Mouse (Mus musculus): ENCODE data around the gene Tmco4.

The Tmco4 gene

DNA sequence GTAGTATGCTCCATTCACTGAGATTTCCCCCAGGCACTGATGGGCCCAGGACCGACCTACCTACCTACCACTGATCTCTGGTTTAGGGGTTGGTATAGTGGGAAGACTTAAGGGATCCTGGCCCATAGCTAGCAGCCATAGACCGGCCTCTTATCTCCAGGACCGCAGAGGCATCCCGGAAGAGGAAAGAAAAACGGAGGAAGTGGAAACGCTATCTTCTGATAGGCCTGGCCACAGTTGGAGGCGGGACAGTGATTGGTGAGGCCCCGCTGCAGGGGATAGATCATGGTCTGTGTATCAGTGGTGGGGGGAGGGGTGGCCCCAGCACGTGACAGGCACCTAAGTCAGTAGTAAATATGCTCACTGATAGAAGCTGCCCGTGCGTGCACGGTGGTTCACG lies 46.7 kb downstream of the Tmco4 start:
- no peak for DNase-seq (ENCODE audit: low read depth)

DNA sequence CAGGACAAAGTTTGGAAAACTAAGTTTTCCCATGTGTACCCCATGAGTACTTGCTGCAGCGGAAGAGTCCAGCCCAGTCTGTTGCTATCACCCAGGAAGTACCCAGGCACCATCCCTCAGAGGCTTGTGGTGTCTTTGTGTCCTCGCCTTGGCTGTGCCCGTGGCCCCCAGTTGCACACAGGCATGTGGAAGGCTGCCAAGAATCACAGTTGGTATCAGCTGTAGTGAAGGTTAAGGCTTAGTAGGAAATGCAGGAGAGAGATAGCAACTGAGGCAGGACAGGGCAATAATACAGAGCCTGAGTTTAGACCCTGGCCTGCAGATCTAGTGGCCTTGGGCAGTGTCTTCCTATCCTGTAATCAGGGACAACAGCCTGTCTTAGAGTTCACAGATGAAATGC lies 47.7 kb downstream of the Tmco4 start:
- DNase-seq (ENCODE audit: low read depth), result no peak

DNA sequence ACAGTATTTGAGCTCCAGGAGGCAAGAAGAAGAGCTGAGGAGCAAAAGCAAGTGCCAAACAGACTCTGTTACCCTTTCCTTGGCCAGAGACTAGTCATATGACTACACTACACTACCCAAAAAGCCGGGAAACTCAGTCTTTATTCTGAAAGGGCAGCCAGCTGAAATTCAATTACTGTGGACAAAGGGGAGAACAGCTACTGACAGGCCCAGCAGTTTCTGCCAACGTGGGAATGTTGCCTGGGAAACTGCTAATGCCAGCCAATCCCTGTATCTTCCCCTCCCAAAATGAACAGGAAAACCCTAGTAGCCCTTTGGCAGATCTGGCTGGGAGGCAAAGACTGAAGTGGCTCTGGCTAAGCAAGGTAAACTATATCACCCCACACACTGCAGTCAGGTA lies 51.7 kb downstream of the Tmco4 start:
- no peak for DNase-seq (ENCODE audit: low read depth)

DNA sequence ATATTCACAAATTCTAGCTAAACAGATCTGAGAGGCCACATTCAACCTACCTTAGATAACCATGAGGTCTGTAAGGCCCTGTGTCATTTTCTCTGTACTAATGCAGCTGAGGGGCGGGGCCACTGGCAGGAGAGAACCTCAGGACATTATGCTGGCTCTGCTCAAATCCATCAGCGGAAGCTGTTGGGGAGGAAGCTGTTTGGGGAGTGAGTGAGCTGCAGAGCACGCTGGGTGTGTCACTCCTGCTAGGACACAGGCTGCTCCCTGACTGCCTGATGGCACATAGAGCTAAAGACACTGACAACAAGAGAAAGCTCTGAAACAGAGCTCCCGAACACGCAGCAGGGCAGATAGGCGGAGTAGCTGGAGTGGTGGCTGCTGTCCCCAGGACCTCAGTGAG lies 58.0 kb downstream of the Tmco4 start:
- no peak for DNase-seq (ENCODE audit: low read depth)

DNA sequence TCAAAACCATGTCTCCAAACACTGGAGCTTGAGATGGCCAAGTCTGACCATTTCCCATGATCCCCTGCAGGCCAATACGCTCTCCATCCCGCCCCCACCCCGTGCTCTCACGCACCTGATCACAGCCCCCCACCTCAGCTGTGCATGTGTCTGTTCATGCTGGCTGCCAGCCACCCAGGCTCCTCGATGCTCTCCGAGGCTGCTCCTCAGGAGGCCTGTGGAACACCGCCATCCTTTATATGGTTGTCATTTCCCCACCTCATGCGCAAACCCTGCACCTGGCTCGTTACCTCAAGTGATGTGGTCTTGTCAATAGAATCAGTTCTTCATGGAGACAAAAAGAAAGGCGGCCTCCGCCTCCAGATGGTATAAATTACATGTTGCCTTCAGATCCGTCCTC lies 59.8 kb downstream of the Tmco4 start:
- DNase-seq (ENCODE audit: low read depth), result no peak

DNA sequence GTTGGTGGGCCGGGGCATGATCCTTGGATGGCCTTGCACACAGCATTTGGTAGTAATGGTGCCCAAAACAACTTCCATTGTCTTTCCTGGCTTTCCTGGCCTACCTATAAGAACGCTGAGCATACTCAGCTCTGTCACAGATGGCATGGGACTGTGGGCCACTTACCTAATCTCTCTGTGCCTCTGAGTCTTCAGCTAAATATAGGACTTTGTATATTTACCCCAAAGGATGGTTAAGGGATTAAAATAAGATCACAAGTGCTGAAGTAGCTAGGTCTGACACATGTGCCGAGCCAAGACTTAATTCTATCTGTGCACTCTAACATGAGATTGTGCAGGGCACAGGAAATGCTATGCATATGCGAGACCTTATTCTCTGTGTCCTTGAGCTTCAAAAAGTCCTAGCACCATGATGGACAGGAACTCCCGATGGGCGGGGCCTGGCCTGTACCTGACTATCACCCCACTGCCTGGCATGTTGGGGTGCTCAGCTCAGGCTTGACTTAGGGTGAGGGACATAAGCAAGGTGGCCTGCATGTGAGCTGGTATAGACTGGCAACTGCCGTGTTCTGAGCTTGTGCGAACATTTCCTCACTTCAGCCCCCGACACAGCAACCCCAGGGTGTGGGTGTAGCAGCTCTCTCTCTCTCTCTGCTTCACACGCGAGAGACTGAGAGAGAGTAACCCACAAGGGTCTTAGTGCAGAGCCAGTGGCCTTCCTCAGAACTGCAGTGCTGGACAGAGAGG lies 60.7 kb downstream of the Tmco4 start:
- DNase-seq (ENCODE audit: low read depth), result no peak

DNA sequence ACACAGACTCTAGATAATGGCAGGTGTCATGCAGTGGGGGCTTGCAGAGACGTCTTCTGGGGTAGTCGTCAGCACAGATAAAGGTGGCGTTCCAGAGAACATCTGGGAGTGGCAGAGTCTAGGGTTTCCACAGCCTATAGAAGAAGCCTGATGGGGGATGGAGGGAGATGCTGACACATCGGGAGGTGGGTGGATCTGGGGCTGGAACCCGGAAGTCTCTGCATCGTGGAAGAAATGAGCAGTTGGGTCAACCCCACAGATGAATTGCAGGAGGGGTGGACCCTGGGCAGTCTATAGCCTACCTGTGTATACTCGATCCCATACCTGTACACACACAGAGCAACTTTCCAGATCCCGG lies 61.3 kb downstream of the Tmco4 start:
- no peak for DNase-seq (ENCODE audit: low read depth)

DNA sequence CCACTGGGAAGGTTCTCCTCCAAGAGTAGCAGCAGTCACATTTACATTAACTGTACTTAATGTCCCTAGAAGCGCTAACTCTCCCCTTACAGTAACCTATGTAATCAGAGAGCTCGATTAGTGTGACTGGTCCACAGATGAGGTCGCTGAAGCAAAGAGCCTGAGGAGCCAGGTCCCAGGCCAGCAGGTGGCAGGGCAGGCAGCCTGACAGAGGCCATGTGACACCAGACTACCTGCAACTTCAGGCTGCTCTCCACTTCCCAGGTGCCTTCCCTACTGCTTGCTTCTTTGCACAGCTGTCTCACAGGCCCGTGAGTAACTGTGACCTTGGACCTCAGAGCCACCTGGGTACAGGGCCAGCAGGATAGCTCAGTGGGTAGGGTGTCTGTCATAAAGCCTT lies 61.9 kb downstream of the Tmco4 start:
- no peak for DNase-seq (ENCODE audit: low read depth)

DNA sequence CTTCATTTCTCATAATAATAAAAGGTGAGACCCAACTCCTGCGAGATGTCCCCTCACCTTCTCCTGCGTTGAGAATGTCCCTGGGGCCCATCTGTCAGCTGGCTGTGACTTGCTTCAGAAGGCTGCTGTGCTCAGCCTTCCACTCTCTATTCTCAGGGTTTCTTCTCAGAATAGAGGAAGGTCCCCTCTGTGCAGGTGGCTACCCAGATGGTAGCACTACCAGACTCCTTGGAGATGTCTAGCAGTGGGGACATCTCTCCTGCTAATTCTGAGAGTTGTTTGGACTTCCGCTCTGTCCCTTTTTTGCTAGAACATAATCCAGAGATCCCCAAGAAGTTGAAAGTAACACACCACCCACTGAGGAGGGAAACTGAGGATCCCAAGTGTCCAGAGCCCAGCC lies 62.3 kb downstream of the Tmco4 start:
- DNase-seq (ENCODE audit: low read depth), result no peak

DNA sequence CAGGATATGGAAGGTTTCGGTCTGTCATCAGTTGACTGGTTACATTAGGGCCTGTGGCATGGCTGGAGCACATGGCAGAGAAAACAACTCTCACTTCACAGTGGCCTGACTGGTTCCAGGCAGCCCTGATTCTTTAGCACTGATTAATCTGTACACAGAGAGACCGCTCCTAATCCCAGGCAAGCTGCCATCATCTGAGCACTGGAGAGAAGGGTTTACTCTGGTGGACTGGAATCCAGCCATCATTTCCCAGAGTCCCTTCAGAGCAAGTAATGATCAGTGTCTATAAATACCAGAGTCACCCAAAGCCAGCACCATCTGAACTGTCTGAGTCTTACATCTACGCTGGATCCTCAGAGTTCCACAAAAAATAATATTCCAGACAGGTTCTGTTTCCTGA lies 63.1 kb downstream of the Tmco4 start:
- no peak for DNase-seq (ENCODE audit: low read depth)

DNA sequence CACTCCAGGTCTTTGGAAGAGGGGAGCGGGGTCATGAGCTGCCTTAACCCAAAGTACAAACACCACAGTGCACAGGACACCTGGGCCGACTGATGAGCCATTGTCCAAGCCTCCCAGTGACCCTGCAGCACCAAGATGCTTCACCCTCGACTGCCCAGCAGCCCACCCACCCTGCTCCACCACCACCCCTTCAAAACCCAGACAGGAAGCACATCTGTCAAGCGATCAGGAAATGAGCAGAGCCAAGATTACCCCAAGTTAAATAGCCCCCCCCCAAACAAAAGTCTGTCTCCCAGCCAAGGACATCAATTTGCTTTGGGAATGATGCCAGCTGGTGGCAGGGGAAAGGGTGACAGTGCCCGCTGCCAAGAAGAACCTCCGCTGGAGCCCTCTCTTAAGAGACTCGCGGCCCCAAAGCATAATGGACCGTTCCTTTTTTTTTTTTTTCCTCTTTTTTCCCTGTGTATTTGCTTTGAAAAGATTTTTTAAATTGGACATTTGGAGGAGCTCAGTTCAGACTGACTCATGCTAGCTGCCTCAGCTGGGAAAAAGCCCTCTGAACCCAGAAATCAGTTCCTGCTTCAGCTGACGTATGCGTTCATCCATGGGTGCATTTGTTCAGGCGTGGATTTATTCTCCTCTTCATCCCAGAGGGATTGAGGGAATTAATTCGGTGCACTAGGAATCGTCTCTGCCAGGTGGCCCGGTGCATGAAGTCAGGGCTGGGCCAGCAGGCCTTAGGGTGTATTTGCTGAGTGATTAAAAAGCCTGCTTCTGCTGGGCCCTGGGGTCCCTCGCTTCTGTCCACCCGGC lies 65.3 kb downstream of the Tmco4 start:
- DNase-seq (ENCODE audit: low read depth), result no peak

DNA sequence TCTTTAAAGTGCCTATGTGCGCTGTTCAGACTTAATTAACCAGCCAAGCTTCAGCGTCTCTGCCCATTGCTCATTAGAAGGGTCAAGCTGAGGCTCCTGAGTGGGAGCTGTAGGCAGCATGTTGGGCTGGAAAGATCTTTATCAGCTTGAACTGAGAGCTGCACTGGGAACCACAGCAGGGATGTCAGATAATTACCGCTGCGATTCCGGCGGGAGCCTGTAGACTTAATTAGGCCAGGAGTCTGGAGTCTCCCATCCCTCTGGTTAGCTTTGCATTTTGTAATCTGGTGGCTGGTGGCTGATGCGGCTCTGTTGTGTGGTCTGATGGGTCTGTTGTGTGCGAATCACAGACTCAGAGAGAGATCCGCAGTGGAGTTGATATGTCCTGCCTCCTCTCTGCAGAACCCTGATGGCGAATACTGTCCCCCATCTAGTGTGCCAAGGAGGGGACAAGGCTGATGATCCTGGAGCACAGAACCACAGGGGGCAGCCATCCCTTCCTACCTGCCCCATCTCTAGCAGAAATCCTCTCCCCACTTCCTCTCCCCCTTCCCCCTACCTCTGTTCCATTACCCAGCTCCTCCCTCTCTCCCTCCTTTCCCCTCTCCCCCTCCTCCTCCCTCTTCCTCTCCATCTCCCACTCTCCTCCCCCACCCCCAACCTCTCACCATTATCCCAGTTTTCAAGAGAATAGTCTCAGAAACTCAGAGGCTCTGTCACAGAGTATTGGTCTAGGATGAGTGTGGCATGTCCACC lies 67.6 kb downstream of the Tmco4 start:
- DNase-seq (ENCODE audit: low read depth), result no peak

DNA sequence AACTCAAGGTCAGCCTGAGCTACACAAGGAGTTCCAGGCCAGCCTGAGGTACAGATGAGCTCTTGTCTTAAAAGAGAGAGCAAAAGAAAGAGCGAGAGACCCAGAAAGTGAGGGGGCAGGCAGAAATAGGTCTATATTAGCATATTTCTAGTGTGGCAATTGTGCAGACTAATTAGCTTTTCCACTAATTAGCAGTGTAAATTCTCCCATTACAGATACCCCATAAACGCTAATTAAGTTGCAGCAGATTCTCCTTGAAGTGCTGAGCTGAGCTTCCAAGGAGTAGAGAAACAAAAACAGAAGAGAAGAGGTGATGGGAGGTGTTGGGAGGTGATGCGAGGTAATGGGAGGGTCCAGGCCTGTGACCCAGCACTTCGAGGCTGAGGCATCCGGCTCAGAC lies 69.9 kb downstream of the Tmco4 start:
- DNase-seq (ENCODE audit: low read depth), result no peak

DNA sequence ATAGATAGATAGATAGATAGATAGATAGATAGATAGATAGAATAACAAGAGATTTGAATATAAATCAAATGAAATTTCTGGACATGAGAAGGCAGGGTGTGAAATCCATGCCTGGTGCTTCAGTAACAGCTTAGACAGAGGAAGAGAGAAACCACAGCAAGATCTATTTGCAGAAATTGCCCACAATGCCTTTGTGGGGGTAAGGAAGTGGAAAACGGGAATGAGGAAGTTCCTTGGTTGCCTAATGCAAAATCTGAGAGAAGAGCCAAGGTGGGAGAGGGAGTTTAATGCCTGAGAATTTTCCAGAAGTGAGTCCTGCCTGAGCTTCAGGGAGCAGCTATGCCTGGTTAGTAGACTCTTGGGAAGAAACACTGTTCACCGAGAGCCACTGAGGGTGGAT lies 70.9 kb downstream of the Tmco4 start:
- peak; percentile 1 for DNase-seq (ENCODE audit: low read depth)

DNA sequence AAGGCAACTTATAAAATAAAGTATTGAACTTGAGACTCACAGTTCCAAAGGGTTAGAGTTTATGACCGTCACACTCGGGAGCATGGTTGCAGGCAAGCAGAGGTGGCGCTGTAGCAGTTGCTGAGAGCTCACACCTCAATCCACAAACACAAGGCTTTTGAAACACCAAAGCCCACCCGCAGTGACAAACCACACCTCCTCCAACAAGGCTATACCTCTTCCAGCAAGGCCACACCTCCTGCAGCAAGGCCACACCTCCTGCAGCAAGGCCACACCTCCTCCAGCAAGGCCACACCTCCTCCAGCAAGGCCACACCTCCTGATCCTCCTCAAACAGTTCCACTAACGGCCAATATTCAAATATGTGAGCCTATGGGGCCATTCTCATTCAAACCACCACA lies 71.9 kb downstream of the Tmco4 start:
- DNase-seq (ENCODE audit: low read depth), result no peak

DNA sequence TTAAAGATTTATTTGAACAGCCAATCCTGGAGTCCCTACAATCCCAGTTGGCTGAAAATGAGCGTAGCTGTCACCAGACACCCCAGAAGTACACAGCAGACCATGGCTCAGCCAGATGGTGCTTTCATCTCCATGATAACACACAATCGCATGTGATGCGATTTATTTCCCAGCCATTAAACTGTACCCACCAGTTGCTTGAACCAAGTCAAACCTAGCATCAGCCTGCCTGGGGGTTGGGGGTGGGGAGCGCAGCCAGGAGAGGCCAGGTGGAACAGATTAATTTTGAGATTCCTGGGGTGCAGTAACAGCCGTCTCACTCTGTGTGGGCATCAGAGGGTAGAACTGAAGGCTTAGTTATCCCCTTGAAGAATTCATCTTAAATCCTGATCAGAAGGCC lies 73.7 kb downstream of the Tmco4 start:
- no peak for DNase-seq (ENCODE audit: low read depth)

DNA sequence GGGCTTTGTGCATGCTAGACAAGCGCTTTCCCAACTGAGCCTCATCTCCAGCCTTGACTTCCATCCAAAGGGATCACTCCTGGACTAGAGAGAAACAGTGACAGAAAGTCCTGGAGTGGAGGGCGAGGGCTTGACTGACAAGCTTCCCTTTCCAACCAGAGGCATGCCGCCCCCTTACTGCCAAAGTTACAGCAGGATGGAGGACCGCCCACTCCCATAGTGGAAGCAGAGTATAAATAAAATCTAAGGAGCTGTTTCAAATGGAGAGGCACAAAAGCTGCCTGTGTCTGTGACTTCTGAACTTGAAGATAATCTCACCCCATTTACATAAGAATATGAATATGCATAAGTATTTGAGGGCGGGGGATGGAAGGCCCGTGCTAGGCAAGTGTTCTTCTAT lies 75.8 kb downstream of the Tmco4 start:
- no peak for DNase-seq (ENCODE audit: low read depth)

DNA sequence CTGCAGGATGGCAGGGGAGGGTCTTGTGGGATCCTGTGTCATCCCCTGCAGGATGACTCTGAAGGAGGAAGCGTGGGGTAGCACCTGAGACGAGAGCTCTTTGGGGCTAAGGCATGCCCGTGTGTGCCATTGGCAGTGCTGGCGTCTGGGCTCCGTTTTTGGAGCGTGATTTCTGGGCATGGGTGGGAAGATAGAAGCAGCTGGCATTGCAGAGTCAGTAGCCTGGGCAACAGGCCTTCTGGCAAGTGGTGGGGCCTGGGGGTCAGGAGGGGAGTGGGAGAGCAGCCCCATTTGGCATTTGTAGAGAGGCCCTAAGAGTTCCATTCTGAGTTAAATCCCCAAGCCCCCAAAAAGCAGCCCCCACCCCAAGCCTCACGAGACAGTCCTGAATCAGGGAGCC lies 80.1 kb downstream of the Tmco4 start:
- no peak for DNase-seq (ENCODE audit: low read depth)

DNA sequence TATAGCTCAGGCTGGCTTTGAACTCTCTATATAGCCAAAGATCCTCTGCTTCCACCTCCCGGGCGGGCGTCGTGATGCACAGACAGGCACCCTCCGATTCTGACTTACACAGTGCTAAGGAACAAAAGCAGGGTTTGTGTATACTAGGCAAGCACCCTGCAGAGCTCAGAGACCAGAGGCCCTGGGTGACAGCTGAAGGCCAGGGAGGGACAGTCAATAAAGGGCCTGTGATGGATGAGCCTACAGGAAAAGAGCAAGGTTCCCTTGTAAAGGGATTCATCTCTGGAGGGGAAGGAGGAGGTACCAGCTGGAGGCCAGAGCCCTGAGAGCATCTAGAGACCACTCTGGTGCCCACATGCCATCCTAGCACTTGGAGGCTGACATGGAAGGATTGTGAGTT lies 80.7 kb downstream of the Tmco4 start:
- no peak for DNase-seq (ENCODE audit: low read depth)

DNA sequence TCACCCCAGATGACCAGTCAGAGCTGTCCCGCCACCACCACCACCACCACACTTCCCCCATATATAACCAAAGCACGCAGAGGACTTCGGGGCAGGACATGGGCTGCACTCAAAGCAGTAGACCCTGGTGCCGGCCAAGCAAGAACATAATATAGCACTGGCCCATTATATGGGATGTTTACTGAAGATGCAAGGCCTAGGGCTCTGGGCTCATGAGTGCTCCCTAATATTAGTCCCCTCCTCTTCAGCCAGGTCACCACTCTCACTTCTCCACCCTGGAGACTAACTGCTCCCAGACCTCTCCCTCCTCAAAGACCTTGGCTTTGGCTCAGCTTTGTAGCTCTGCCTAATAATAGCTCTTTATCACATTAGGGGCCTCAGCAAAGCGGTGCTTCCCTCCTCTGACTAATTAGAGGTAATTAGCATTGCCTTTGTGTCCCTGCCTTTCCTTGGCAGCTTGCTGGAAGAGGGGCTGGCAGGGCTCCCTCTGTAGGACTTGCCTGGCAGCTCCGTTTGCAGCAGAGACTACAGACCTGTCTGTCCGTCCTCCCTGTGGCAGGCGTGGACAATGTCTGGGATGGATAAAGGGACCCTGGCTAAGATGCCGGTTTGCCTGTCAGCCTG lies 81.7 kb downstream of the Tmco4 start:
- no peak for DNase-seq (ENCODE audit: low read depth)

DNA sequence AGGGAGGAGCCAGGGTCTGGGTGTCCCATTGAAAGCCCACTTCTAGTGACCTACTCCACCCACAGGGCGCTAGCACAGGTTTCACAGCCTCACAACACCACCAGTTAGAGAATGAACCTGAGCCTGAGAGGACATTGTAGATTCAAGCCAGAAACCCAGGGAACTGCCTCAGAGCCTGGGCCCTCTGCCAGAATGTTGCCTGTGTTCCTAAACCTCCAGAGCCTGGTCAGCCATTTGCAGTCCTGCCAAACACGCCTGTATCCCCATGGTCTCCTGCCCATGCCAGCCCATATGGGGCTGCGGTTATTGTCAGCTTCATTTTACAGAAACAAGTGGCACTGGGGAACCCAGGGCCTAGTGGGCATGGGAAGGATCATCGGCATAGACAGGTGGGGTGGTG lies 82.6 kb downstream of the Tmco4 start:
- no peak for DNase-seq (ENCODE audit: low read depth)

DNA sequence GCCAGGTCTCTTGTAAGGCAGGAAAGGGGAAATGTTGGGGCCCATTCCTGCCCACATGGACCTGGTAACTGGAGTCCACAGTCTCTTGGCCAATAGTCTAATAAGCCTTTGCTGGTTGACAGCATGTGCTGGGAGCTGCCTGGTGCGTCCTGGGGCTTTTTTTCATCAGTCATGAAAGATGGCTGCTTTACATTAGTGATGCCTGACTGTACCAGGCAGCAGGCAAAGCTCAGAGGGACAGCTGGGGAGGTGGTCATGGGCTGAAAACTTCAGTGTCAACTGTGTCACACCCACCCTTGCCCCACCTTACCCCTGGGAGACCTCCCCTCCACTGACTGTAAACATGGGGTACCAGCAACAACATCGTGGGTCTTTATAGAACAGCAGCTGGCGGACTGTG lies 83.1 kb downstream of the Tmco4 start:
- no peak for DNase-seq (ENCODE audit: low read depth)

DNA sequence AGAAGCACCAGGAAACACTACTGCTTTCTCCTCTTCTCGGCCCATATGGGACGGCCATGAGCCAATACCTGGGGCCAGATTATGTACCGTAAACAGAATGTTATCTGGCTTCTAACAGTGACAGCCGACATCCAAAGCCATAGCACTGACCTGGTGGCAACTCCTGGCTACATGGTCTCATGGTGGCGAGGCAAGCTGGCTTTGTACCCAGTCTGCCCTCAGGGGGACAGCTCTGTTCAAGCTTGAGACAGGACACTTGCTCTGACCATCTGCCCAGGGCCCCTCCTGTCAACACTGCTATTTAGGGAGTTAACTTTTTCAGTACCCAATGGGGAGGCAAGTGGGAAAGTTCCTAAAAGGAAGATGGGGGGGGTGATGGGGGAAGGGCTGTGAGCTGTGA lies 84.6 kb downstream of the Tmco4 start:
- no peak for DNase-seq (ENCODE audit: low read depth)

All from c-Kit-positive CD71-negative TER-119-negative erythroid progenitor cells, embryonic 14.5 days (primary cell).